Mouse (Mus musculus): Measurements from ENCODE around the gene Tspan33. TPM values are rescaled to one million over a fixed set of nuclear protein-coding genes. Genes with fewer than 3 reads are reported as not detected.

Tspan33 gene
- polyA plus RNA-seq (2014; fragmentation: Illumina TruSeq; extraction: RNeasy Lipid Tissue Mini Kit (QIAGEN cat#74804)) = 0.31 TPM

GRCm38 (mm10) chr6:29693953-29694352 lies at the start of gene Tspan33:
Gene Tspan33 (plus strand): TSS chr6:29694222.

GRCm38 (mm10) chr6:29735336-29735688 lies 41.3 kb downstream of the Tspan33 start, which contains the start of gene Smo:
Gene Smo (plus strand): TSS chr6:29735503.

Other genes with a start within 250 kb of the Tspan33 start
- gene Atp6v1f, start 226.5 kb upstream of the Tspan33 start, polyA plus RNA-seq (2014; fragmentation: Illumina TruSeq; extraction: RNeasy Lipid Tissue Mini Kit (QIAGEN cat#74804)) = 16.8 TPM
- not detected for gene Atp6v1fnb, start 222.8 kb upstream of the Tspan33 start, polyA plus RNA-seq (2014; fragmentation: Illumina TruSeq; extraction: RNeasy Lipid Tissue Mini Kit (QIAGEN cat#74804))
- gene Kcp, start 186.3 kb upstream of the Tspan33 start, polyA plus RNA-seq (2014; fragmentation: Illumina TruSeq; extraction: RNeasy Lipid Tissue Mini Kit (QIAGEN cat#74804)) = not detected
- gene Irf5, start 167.6 kb upstream of the Tspan33 start, polyA plus RNA-seq (2014; fragmentation: Illumina TruSeq; extraction: RNeasy Lipid Tissue Mini Kit (QIAGEN cat#74804)) = 1.6 TPM
- 79.3 TPM for gene Tnpo3, start 84.3 kb upstream of the Tspan33 start, polyA plus RNA-seq (2014; fragmentation: Illumina TruSeq; extraction: RNeasy Lipid Tissue Mini Kit (QIAGEN cat#74804))
- gene Smo, start 41.3 kb downstream of the Tspan33 start, polyA plus RNA-seq (2014; fragmentation: Illumina TruSeq; extraction: RNeasy Lipid Tissue Mini Kit (QIAGEN cat#74804)) = 30.5 TPM
- 58.6 TPM for gene Ahcyl2, start 73.8 kb downstream of the Tspan33 start, polyA plus RNA-seq (2014; fragmentation: Illumina TruSeq; extraction: RNeasy Lipid Tissue Mini Kit (QIAGEN cat#74804))
- gene Strip2, start 222.8 kb downstream of the Tspan33 start, polyA plus RNA-seq (2014; fragmentation: Illumina TruSeq; extraction: RNeasy Lipid Tissue Mini Kit (QIAGEN cat#74804)) = 7.2 TPM

All from ovary, adult 10 weeks (tissue).